Comparison of ENCODE assay signal across 8 mouse cellular contexts in genomic region chr19:4045966-4046865, GRCm38 (mm10). TPM values are rescaled to one million over a fixed set of nuclear protein-coding genes. Genes with fewer than 3 reads are reported as not detected.
DNase-seq lines count a peak whose midpoint lies in the region; ATAC-seq and TF ChIP-seq lines count a peak whose summit lies in the region.

Gstp2 (minus strand) TSS chr19:4046023.

- no peak for TF ChIP-seq CTCF in C2C12 (IDR thresholded peaks at IDR 0.05; ENCODE audit: control insufficient read depth, insufficient read depth, insufficient read length)

- peak within 1 kb of the TSS; percentile 41 for H3K4me2 ChIP-seq in embryonic facial prominence, embryonic 14.5 days (ENCODE audit: low read depth, low read length)
- H3K4me2 ChIP-seq in heart, embryonic 14.5 days (ENCODE audit: low read length) = peak within 1 kb of the TSS; percentile 27
- H3K4me2 ChIP-seq in liver, embryonic 13.5 days = peak within 1 kb of the TSS; percentile 69

- no peaks in the 10 kb centered on the region for H3K9me3 ChIP-seq in embryonic facial prominence, embryonic 14.5 days (ENCODE audit: control insufficient read depth, low read length)
- no peaks in the 10 kb centered on the region for H3K9me3 ChIP-seq in heart, embryonic 14.5 days (ENCODE audit: control insufficient read depth, low read length)
- H3K9me3 ChIP-seq in liver, embryonic 13.5 days (replicated peaks) = no peaks in the 10 kb centered on the region

- peak; percentile 55; the same call in 1 of the 2 replicates for ATAC-seq in embryonic facial prominence, embryonic 14.5 days (ENCODE audit: low read depth)
- peak; percentile 39; the same call in 1 of the 2 replicates for ATAC-seq in heart, embryonic 14.5 days (ENCODE audit: insufficient number of reproducible peaks, insufficient read depth, low FRiP score, low read depth)
- peak; percentile 79 for ATAC-seq in liver, embryonic 13.5 days (ENCODE audit: low read depth)

- WGBS in embryonic facial prominence, embryonic 14.5 days = 44% methylated on average over 16 of the region's 16 CpGs
- 45% methylated on average over 16 of the region's 16 CpGs for WGBS in heart, embryonic 14.5 days
- 43% methylated on average over 16 of the region's 16 CpGs for WGBS in liver, embryonic 13.5 days (ENCODE audit: insufficient replicate concordance)

- H3K27me3 ChIP-seq in C2C12 (ENCODE audit: control insufficient read depth, insufficient read depth, insufficient read length) = no peaks in the 10 kb centered on the region
- H3K27me3 ChIP-seq in embryonic facial prominence, embryonic 14.5 days (replicated peaks; ENCODE audit: control insufficient read depth, insufficient read depth, low read length) = no peaks in the 10 kb centered on the region
- no peaks in the 10 kb centered on the region for H3K27me3 ChIP-seq in heart, embryonic 14.5 days (ENCODE audit: control insufficient read depth, insufficient read depth, low read length)
- no peaks in the 10 kb centered on the region for H3K27me3 ChIP-seq in liver, embryonic 13.5 days

- DNase-seq in adrenal gland, postnatal 10 days = peak; percentile 79
- peak; percentile 90 for DNase-seq in embryonic facial prominence, embryonic 14.5 days (ENCODE audit: low spot score)
- DNase-seq in kidney, postnatal 25 days = peak; percentile 88 to 89
- peak; percentile 76 for DNase-seq in liver, embryonic 13.5 days
- peak; percentile 69 for DNase-seq in ovary, adult 18-20 months (ENCODE audit: low spot score)
- DNase-seq in yolk sac, embryonic 10.5 days (ENCODE audit: low spot score) = peak; percentile 72

- no peaks in the 10 kb centered on the region for H3K36me3 ChIP-seq in C2C12 (ENCODE audit: control insufficient read depth, insufficient read depth)
- H3K36me3 ChIP-seq in embryonic facial prominence, embryonic 14.5 days (ENCODE audit: control insufficient read depth, insufficient read depth, low read length) = no peaks in the 10 kb centered on the region
- H3K36me3 ChIP-seq in heart, embryonic 14.5 days (ENCODE audit: control insufficient read depth, insufficient read depth, low read length) = no peaks in the 10 kb centered on the region
- no peaks in the 10 kb centered on the region for H3K36me3 ChIP-seq in liver, embryonic 13.5 days

- H3K79me2 ChIP-seq in C2C12 (ENCODE audit: control insufficient read depth, insufficient read depth) = no peaks in the 10 kb centered on the region

- H3K79me3 ChIP-seq in C2C12 (ENCODE audit: low read depth) = no peaks in the 10 kb centered on the region

- no peak within 1 kb of the TSS for H3K4me3 ChIP-seq in C2C12 (ENCODE audit: insufficient read depth, poor library complexity, severe bottlenecking)
- 0 out of 2 replicates have a peak within 1 kb of the TSS, but pooled peaks have one; percentile 11 for H3K4me3 ChIP-seq in embryonic facial prominence, embryonic 14.5 days (ENCODE audit: low read depth, low read length)
- H3K4me3 ChIP-seq in heart, embryonic 14.5 days (ENCODE audit: control insufficient read depth in 1 of 2, insufficient read depth in 1 of 2, low read depth in 1 of 2, low read length in 2 of 2) = no peak within 1 kb of the TSS
- peak within 1 kb of the TSS; percentile 35 for H3K4me3 ChIP-seq in liver, embryonic 13.5 days (replicated peaks)

- H3K4me1 ChIP-seq in embryonic facial prominence, embryonic 14.5 days (ENCODE audit: control insufficient read depth, insufficient read depth, low read length) = no peaks in the 10 kb centered on the region; the same call in 1 of the 2 replicates
- H3K4me1 ChIP-seq in heart, embryonic 14.5 days (ENCODE audit: control insufficient read depth in 2 of 2, insufficient read depth in 2 of 2, low read length in 2 of 2) = peaks cover 0 to 5% of the 10 kb centered on the region in 2 experiments; a peak in 1 of 4 replicates
- peaks cover 56% of the 10 kb centered on the region for H3K4me1 ChIP-seq in liver, embryonic 13.5 days (replicated peaks)

- no peak within 1 kb of the TSS for H3K9ac ChIP-seq in embryonic facial prominence, embryonic 14.5 days (ENCODE audit: low read depth, low read length)
- H3K9ac ChIP-seq in heart, embryonic 14.5 days (ENCODE audit: low read length) = no peak within 1 kb of the TSS
- peak within 1 kb of the TSS; percentile 63 for H3K9ac ChIP-seq in liver, embryonic 13.5 days

- no peak within 1 kb of the TSS for H3ac ChIP-seq in C2C12 (ENCODE audit: control insufficient read depth, insufficient read length, low read depth)

- H3K27ac ChIP-seq in embryonic facial prominence, embryonic 14.5 days (replicated peaks; ENCODE audit: low read depth, low read length) = peak within 1 kb of the TSS; percentile 44; the same call in 1 of the 2 replicates
- 0 out of 4 replicates have a peak within 1 kb of the TSS, but pooled peaks of 1 of the 2 experiments have one; percentile 32 for H3K27ac ChIP-seq in heart, embryonic 14.5 days (replicated peaks in 1 of 2; ENCODE audit: control insufficient read depth in 1 of 2, insufficient read depth in 1 of 2, low read depth in 2 of 2, low read length in 2 of 2)
- peak within 1 kb of the TSS; percentile 98 for H3K27ac ChIP-seq in liver, embryonic 13.5 days

TF ChIP-seq in C2C12, 6 proteins besides CTCF, POLR2A, EP300 and RAD21:
- TF ChIP-seq MYOD1 (IDR thresholded peaks at IDR 0.05; ENCODE audit: control insufficient read depth, insufficient read length, low read depth) (peak; percentile 24), FOSL1 (IDR thresholded peaks at IDR 0.05; ENCODE audit: insufficient read depth, low read length, poor library complexity, severe bottlenecking) (no peak), USF1 (IDR thresholded peaks at IDR 0.05; ENCODE audit: low read depth) (no peak), CEBPB (IDR thresholded peaks at IDR 0.05; ENCODE audit: low read depth) (peak; percentile 19)

RNA-seq across cellular contexts. Expression of gene Gstp2, which starts in this region (rescaled TPM):
- 7.2 TPM for polyA plus RNA-seq in C2C12 (2012; fragmentation: generic; extraction: Trizol)
- total RNA-seq in adrenal gland, postnatal 10 days (2021) = 10 to 100 TPM; 34.9 to 50.2 TPM
- polyA plus RNA-seq in embryonic facial prominence, embryonic 14.5 days (2014; fragmentation: Nextera tagmentation; extraction: Ambion mirVana) = 1.2 and 4.5 TPM in 2 replicates
- 8.0 and 10.3 TPM in 2 replicates for polyA plus RNA-seq in heart, embryonic 14.5 days (2014; fragmentation: Nextera tagmentation; extraction: Ambion mirVana)
- 7.7 and 11.2 TPM in 2 replicates for polyA plus RNA-seq in liver, embryonic 13.5 days (2015; fragmentation: Nextera tagmentation; extraction: Ambion mirVana)

Comparison
In these comparisons a context has a peak if more than half of its experiments do, and no peak if none do; other contexts are left out.
1. H3K4me3 ChIP-seq: peak in embryonic facial prominence, embryonic 14.5 days (single experiment) and liver, embryonic 13.5 days (single experiment); none in C2C12 (single experiment) and heart, embryonic 14.5 days (0 of 2).
2. Peak in every context shown above with its lines, with median percentiles within 50 percentile points of each other: DNase-seq, ATAC-seq and H3K4me2 ChIP-seq.